Mouse (Mus musculus) cerebellum, adult 9-11 months (tissue): ENCODE measurements at regions not wholly inside any gene's neighbourhood (a gene's known extent, or its start where the extent isn't known, plus 50 kb on each side); places are given as distances from the start of the nearest gene placed in this dataset.

Source experiments
- DNase-seq: peaks from one replicate; pipeline ENCODE4 v3.0.0; 2022

- DNase-seq = no peak
Measured at GRCm38 (mm10) chr5:40780363-40780762, 927.6 kb downstream of the Rab28 start.

GRCm38 (mm10) chr5:40779902-40780301, 928.1 kb downstream of the Rab28 start:
- no peak for DNase-seq

- no peak for DNase-seq
Measured at GRCm38 (mm10) chr5:40775856-40776255, 932.1 kb downstream of the Rab28 start.

GRCm38 (mm10) chr5:40760224-40760623, 947.7 kb downstream of the Rab28 start:
- DNase-seq = peak; percentile 86

GRCm38 (mm10) chr5:40750044-40750443, 957.9 kb downstream of the Rab28 start:
- no peak for DNase-seq

- no peak for DNase-seq
Measured at GRCm38 (mm10) chr5:40735660-40736059, 972.3 kb downstream of the Rab28 start.

- DNase-seq = no peak
Measured at GRCm38 (mm10) chr5:40733844-40734566, 974.0 kb downstream of the Rab28 start.

- DNase-seq = no peak
Measured at GRCm38 (mm10) chr5:40714497-40715128, 959.3 kb upstream of the Hs3st1 start.

GRCm38 (mm10) chr5:40701651-40702050, 946.4 kb upstream of the Hs3st1 start:
- DNase-seq = no peak

- DNase-seq = no peak
Measured at GRCm38 (mm10) chr5:40697517-40698298, 942.4 kb upstream of the Hs3st1 start.
